14 mouse cellular contexts compared by ENCODE assay signal in the genomic region with DNA sequence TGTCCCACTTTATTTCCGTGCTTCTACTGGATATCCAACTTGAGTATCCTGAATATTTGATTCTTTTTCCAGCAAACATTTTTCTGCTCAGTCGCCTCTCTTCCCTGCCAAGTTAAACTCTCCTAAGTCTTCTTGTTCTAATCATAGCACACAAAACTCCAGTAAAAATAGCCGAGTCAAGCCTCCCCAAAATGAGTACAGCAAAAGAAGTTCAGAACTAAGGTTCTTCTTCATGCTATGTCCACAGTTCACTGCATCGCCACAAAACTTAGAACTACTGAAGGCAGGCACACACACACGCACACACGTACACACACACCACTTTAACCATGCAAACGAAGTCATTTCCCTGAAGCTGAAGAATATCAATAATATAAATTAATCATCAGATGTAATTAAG.
"Had no signal": no experiment of that assay in that cellular context is flagged by ENCODE, and none has a peak within 500 bp of the region (broad histone marks: within the 10 kb centered on the region; RNA-seq: fewer than 3 reads in every experiment).

No protein-coding gene starts in this region.

- H3K4me1 ChIP-seq: kidney, embryonic 15.5 days; liver, embryonic 12.5 days; midbrain, embryonic 12.5 days; neural tube, embryonic 13.5 days had no signal

- H3K27ac ChIP-seq: kidney, embryonic 15.5 days; liver, embryonic 12.5 days; midbrain, embryonic 12.5 days; neural tube, embryonic 13.5 days; stomach, postnatal 0 days had no signal

- H3K36me3 ChIP-seq: kidney, embryonic 15.5 days; liver, embryonic 12.5 days; midbrain, embryonic 12.5 days; neural tube, embryonic 13.5 days had no signal

- DNase-seq: kidney, postnatal 14 days; lung, embryonic 14.5 days; lung, postnatal 10 days; lung, postnatal 4 days; retina, postnatal 1 day; right cerebral cortex, postnatal 25 days; thymus, adult 18-20 months; thymus, postnatal 14 days had no signal

- H3K27me3 ChIP-seq: kidney, embryonic 15.5 days; liver, embryonic 12.5 days; midbrain, embryonic 12.5 days; neural tube, embryonic 13.5 days had no signal

- H3K9me3 ChIP-seq: kidney, embryonic 15.5 days; liver, embryonic 12.5 days; midbrain, embryonic 12.5 days; neural tube, embryonic 13.5 days had no signal

- H3K4me3 ChIP-seq: kidney, embryonic 15.5 days; liver, embryonic 12.5 days; midbrain, embryonic 12.5 days; neural tube, embryonic 13.5 days had no signal

- ATAC-seq: liver, embryonic 12.5 days; midbrain, embryonic 16.5 days had no signal

- H3K9ac ChIP-seq: kidney, embryonic 15.5 days; liver, embryonic 12.5 days; lung, embryonic 14.5 days; midbrain, embryonic 12.5 days; neural tube, embryonic 13.5 days had no signal

- H3K4me2 ChIP-seq: kidney, embryonic 15.5 days; liver, embryonic 12.5 days; lung, embryonic 14.5 days; midbrain, embryonic 12.5 days; neural tube, embryonic 13.5 days had no signal
